Comparison of ENCODE assay signal across 12 mouse cellular contexts in the genomic region with DNA sequence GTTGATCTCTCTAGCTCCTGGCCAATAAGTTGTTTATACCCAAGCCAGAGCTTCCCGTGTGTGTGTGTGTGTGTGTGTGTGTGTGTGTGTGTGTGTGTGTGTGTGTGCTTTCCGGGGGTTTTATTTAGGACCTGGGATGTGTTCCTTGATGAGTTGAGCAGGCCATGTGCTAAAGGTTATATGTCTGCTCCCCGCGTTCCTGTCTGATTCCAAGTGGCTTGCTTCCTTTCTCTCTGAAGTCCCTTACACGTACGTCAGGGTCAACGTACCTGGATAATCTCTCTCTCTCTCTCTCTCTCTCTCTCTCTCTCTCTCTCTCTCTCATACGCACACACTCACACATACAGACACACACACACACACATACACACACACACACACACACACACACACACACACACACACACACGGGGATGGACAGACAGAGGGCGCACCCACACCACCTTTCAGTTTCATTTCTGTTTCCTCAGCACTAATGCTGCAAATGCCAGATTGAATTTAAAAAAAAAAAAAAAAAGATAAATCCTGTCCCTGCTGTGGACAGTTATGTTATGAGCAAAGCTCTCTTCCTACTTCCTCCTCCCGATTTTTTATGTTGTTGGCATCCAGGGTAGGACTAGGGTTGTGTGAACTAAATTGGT.
DNase-seq lines count a peak whose midpoint lies in the region; ATAC-seq and TF ChIP-seq lines count a peak whose summit lies in the region.
"Had no signal": no experiment of that assay in that cellular context is flagged by ENCODE, and none has a peak within 500 bp of the region (broad histone marks: within the 10 kb centered on the region; RNA-seq: fewer than 3 reads in every experiment).

No protein-coding gene starts in this region.

- TF ChIP-seq CTCF in lung, adult 2 months (IDR thresholded peaks at IDR 0.05; ENCODE audit: insufficient read depth, low read length), result no peak
- no peak for TF ChIP-seq CTCF in olfactory bulb, adult 2 months (IDR thresholded peaks at IDR 0.05; ENCODE audit: insufficient read depth, low read depth, low read length)

- no peak for ATAC-seq in heart, embryonic 14.5 days (ENCODE audit: insufficient number of reproducible peaks, insufficient read depth, low FRiP score, low read depth)
- no peak for ATAC-seq in midbrain, embryonic 13.5 days

- H3K36me3 ChIP-seq in heart, embryonic 14.5 days (ENCODE audit: control insufficient read depth, insufficient read depth, low read length), result no peaks in the 10 kb centered on the region
- no peaks in the 10 kb centered on the region for H3K36me3 ChIP-seq in midbrain, embryonic 13.5 days
- H3K36me3 ChIP-seq: embryonic facial prominence, embryonic 15.5 days; G1E; liver, embryonic 15.5 days had no signal

- DNase-seq in heart, adult 9 months (ENCODE audit: low spot score in 2 of 2), result peak; percentile 46
- no peak for DNase-seq in heart, postnatal 4 days
- DNase-seq in lung, postnatal 14 days, result peak; percentile 24
- DNase-seq in lung, adult 2 months, result no peak
- DNase-seq in cerebellum, postnatal 36 days, result no peak
- DNase-seq: thymus, postnatal 36 days had no signal

- H3K4me1 ChIP-seq in lung, adult 2 months (ENCODE audit: control insufficient read depth, insufficient read depth, low read length), result peaks cover 2% of the 10 kb centered on the region; the same call in 1 of the 2 replicates
- peaks cover 25 to 41% of the 10 kb centered on the region in 2 experiments for H3K4me1 ChIP-seq in heart, embryonic 14.5 days (ENCODE audit: control insufficient read depth in 2 of 2, insufficient read depth in 2 of 2, low read length in 2 of 2)
- peaks cover 10% of the 10 kb centered on the region for H3K4me1 ChIP-seq in olfactory bulb, adult 2 months (ENCODE audit: control insufficient read depth, insufficient read depth, low read length)
- H3K4me1 ChIP-seq in midbrain, embryonic 13.5 days (replicated peaks), result peaks cover 5% of the 10 kb centered on the region; the same call in 1 of the 2 replicates
- H3K4me1 ChIP-seq: liver, embryonic 15.5 days had no signal

- no peak overlapping the region; a peak in 1 of 4 replicates for H3K27ac ChIP-seq in heart, embryonic 14.5 days (replicated peaks in 1 of 2; ENCODE audit: control insufficient read depth in 1 of 2, insufficient read depth in 1 of 2, low read depth in 2 of 2, low read length in 2 of 2)
- peak overlapping the region; percentile 47; the same call in 1 of the 2 replicates for H3K27ac ChIP-seq in olfactory bulb, adult 2 months (ENCODE audit: insufficient read depth, low read depth, low read length)
- no peak overlapping the region for H3K27ac ChIP-seq in midbrain, embryonic 13.5 days
- H3K27ac ChIP-seq: embryonic facial prominence, embryonic 15.5 days; liver, embryonic 15.5 days had no signal

- H3K9ac ChIP-seq in heart, embryonic 14.5 days (ENCODE audit: low read length), result no peak overlapping the region
- H3K9ac ChIP-seq in midbrain, embryonic 13.5 days (replicated peaks), result no peak overlapping the region
- H3K9ac ChIP-seq: embryonic facial prominence, embryonic 15.5 days; liver, embryonic 15.5 days had no signal

- TF ChIP-seq POLR2A in lung, adult 2 months (IDR thresholded peaks at IDR 0.05; ENCODE audit: borderline replicate concordance, extremely low read depth, low read depth, low read length), result no peak
- no peak for TF ChIP-seq POLR2A in olfactory bulb, adult 2 months (IDR thresholded peaks at IDR 0.05; ENCODE audit: insufficient read depth, low read depth, low read length)

- no peaks in the 10 kb centered on the region for H3K27me3 ChIP-seq in heart, embryonic 14.5 days (ENCODE audit: control insufficient read depth, insufficient read depth, low read length)
- H3K27me3 ChIP-seq in midbrain, embryonic 13.5 days, result no peaks in the 10 kb centered on the region
- H3K27me3 ChIP-seq: embryonic facial prominence, embryonic 15.5 days had no signal

- no peak overlapping the region for H3K4me3 ChIP-seq in lung, adult 2 months (replicated peaks; ENCODE audit: extremely low read depth, low read depth, low read length)
- H3K4me3 ChIP-seq in heart, embryonic 14.5 days (ENCODE audit: control insufficient read depth in 1 of 2, insufficient read depth in 1 of 2, low read depth in 1 of 2, low read length in 2 of 2), result no peak overlapping the region
- H3K4me3 ChIP-seq in olfactory bulb, adult 2 months (ENCODE audit: insufficient read depth, low read depth, low read length), result no peak overlapping the region
- H3K4me3 ChIP-seq in midbrain, embryonic 13.5 days (replicated peaks), result no peak overlapping the region
- H3K4me3 ChIP-seq: embryonic facial prominence, embryonic 15.5 days; liver, embryonic 15.5 days had no signal

- H3K9me3 ChIP-seq in heart, embryonic 14.5 days (ENCODE audit: control insufficient read depth, low read length), result no peaks in the 10 kb centered on the region
- H3K9me3 ChIP-seq in midbrain, embryonic 13.5 days, result no peaks in the 10 kb centered on the region
- H3K9me3 ChIP-seq: embryonic facial prominence, embryonic 15.5 days; G1E; liver, embryonic 15.5 days had no signal

- H3K4me2 ChIP-seq in heart, embryonic 14.5 days (ENCODE audit: low read length), result peak overlapping the region; percentile 19; the same call in 1 of the 2 replicates
- no peak overlapping the region for H3K4me2 ChIP-seq in midbrain, embryonic 13.5 days (replicated peaks)
- H3K4me2 ChIP-seq: embryonic facial prominence, embryonic 15.5 days; liver, embryonic 15.5 days had no signal

- 43% methylated on average over 11 of the region's 11 CpGs for WGBS in lung, adult 2 months
- WGBS in heart, embryonic 14.5 days, result 54% methylated on average over 10 of the region's 11 CpGs
- 66% methylated on average over 11 of the region's 11 CpGs for WGBS in olfactory bulb, adult 2 months
- 79% methylated on average over 10 of the region's 11 CpGs for WGBS in midbrain, embryonic 13.5 days

Comparison
In these comparisons a context has a peak if more than half of its experiments do, and no peak if none do; other contexts are left out.
1. DNase-seq: peak in heart, adult 9 months (2 of 2) and lung, postnatal 14 days (single experiment); none in heart, postnatal 4 days (single experiment), lung, adult 2 months (single experiment) and cerebellum, postnatal 36 days (0 of 2).